Comparison of ENCODE assay signal across 8 mouse cellular contexts in the genomic region with DNA sequence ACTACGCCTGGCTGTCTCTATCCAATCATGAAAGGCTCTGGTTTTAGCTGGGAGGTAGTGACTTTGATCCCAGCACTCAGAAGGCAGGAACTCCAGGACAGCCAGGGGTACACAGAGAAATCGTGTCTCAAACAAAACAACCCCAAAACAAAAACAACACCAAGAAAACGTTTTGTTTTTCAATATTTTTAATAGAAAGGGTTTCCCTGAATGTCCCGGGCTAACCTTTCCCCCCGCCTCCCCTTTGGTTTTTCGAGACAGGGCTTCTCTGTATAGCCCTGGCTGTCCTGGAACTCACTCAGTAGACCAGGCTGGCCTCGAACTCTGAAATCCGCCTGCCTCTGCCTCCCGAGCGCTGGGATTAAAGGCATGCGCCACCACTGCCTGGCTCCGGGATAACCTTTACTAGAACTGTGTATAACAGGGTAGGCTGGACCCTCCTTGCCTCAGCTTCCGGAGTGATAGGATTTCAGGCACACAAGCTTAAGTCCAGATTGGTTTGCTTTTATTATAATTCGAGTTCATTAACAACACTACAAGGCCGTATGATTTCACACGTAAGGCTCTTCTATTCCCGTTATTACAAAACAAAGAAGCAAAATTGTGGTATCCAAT. TPM values are rescaled to one million over a fixed set of nuclear protein-coding genes. Genes with fewer than 3 reads are reported as not detected.
DNase-seq lines count a peak whose midpoint lies in the region; ATAC-seq and TF ChIP-seq lines count a peak whose summit lies in the region.

No protein-coding gene starts in this region.

- no peak for DNase-seq in heart, adult 2 months
- DNase-seq in heart, adult 8-10 months (ENCODE audit: low spot score): no peak
- DNase-seq in ES-CJ7 (ENCODE audit: low read depth, low spot score): peak; percentile 77
- no peak for DNase-seq in embryonic facial prominence, embryonic 14.5 days (ENCODE audit: low spot score)
- peak; percentile 33 for DNase-seq in limb, embryonic 11.5 days (ENCODE audit: low spot score)
- DNase-seq in spleen, adult 12 weeks (ENCODE audit: low spot score): peak; percentile 53
- DNase-seq in frontal cortex, postnatal 14 days (ENCODE audit: low spot score in 2 of 2): no peak

- no peak for ATAC-seq in embryonic facial prominence, embryonic 14.5 days (ENCODE audit: low read depth)
- ATAC-seq in limb, embryonic 11.5 days (ENCODE audit: insufficient number of reproducible peaks, low FRiP score, low TSS enrichment, low read depth): no peak
- ATAC-seq in granulocyte monocyte progenitor cell, adult 5-6 weeks (replicated peaks; ENCODE audit: poor library complexity, severe bottlenecking): no peak

- H3K27me3 ChIP-seq in heart, adult 2 months (ENCODE audit: control insufficient read depth, insufficient read depth, low read length): no peaks in the 10 kb centered on the region
- H3K27me3 ChIP-seq in embryonic facial prominence, embryonic 14.5 days (replicated peaks; ENCODE audit: control insufficient read depth, insufficient read depth, low read length): no peaks in the 10 kb centered on the region
- H3K27me3 ChIP-seq in limb, embryonic 11.5 days (ENCODE audit: control insufficient read depth, insufficient read depth, low read length): no peaks in the 10 kb centered on the region

- TF ChIP-seq EP300 in heart, adult 2 months (IDR thresholded peaks at IDR 0.05; ENCODE audit: insufficient read depth, low read depth, low read length): no peak

- TF ChIP-seq POLR2A in heart, adult 2 months (IDR thresholded peaks at IDR 0.05; ENCODE audit: insufficient read depth, low read depth, low read length): no peak

- peaks cover 6% of the 10 kb centered on the region for H3K4me1 ChIP-seq in heart, adult 2 months (ENCODE audit: control insufficient read depth, insufficient read depth, low read length)
- H3K4me1 ChIP-seq in embryonic facial prominence, embryonic 14.5 days (ENCODE audit: control insufficient read depth, insufficient read depth, low read length): peaks cover 19% of the 10 kb centered on the region
- peaks cover 12% of the 10 kb centered on the region for H3K4me1 ChIP-seq in limb, embryonic 11.5 days (ENCODE audit: control insufficient read depth, insufficient read depth, low read length)

- H3K9ac ChIP-seq in heart, adult 2 months (ENCODE audit: low read depth, low read length): no peak overlapping the region
- H3K9ac ChIP-seq in embryonic facial prominence, embryonic 14.5 days (ENCODE audit: low read depth, low read length): peak overlapping the region; percentile 98
- H3K9ac ChIP-seq in limb, embryonic 11.5 days (ENCODE audit: low read length): peak overlapping the region; percentile 98; the same call in 1 of the 2 replicates

- peaks cover 24% of the 10 kb centered on the region for H3K36me3 ChIP-seq in heart, adult 2 months (ENCODE audit: control insufficient read depth, insufficient read depth, low read length)
- H3K36me3 ChIP-seq in embryonic facial prominence, embryonic 14.5 days (ENCODE audit: control insufficient read depth, insufficient read depth, low read length): peaks cover 26% of the 10 kb centered on the region
- peaks cover 7% of the 10 kb centered on the region; the same call in 1 of the 2 replicates for H3K36me3 ChIP-seq in limb, embryonic 11.5 days (ENCODE audit: control insufficient read depth, insufficient read depth, low read length)

- H3K79me2 ChIP-seq in heart, adult 2 months (replicated peaks; ENCODE audit: control insufficient read depth, insufficient read depth, low read length): peaks cover 3% of the 10 kb centered on the region

- peak overlapping the region; percentile 98 for H3K4me3 ChIP-seq in heart, adult 2 months
- peak overlapping the region; percentile 93 for H3K4me3 ChIP-seq in embryonic facial prominence, embryonic 14.5 days (ENCODE audit: low read depth, low read length)
- peak overlapping the region; percentile 100 for H3K4me3 ChIP-seq in limb, embryonic 11.5 days (ENCODE audit: low read depth, low read length)

- intact Hi-C loops in heart, adult 2 months (cut with DNase I): loop anchor here (2.0 to 5.0 kb wide), 2 partner anchors 72 to 776 kb away; no protein-coding TSS in a partner anchor

- H3K4me2 ChIP-seq in embryonic facial prominence, embryonic 14.5 days (ENCODE audit: low read depth, low read length): peak overlapping the region; percentile 65
- peak overlapping the region; percentile 61 for H3K4me2 ChIP-seq in limb, embryonic 11.5 days (ENCODE audit: low read depth, severe bottlenecking)

- H3K9me3 ChIP-seq in embryonic facial prominence, embryonic 14.5 days (ENCODE audit: control insufficient read depth, low read length): no peaks in the 10 kb centered on the region
- H3K9me3 ChIP-seq in limb, embryonic 11.5 days (ENCODE audit: control insufficient read depth, low read length): no peaks in the 10 kb centered on the region

- no peak for TF ChIP-seq CTCF in heart, adult 2 months (IDR thresholded peaks at IDR 0.05)

- WGBS in heart, adult 2 months: 45% methylated on average over 17 of the region's 17 CpGs
- 64% methylated on average over 17 of the region's 17 CpGs for WGBS in embryonic facial prominence, embryonic 14.5 days
- 62% methylated on average over 17 of the region's 17 CpGs for WGBS in limb, embryonic 11.5 days

- peak overlapping the region; percentile 99 for H3K27ac ChIP-seq in heart, adult 2 months
- H3K27ac ChIP-seq in embryonic facial prominence, embryonic 14.5 days (replicated peaks; ENCODE audit: low read depth, low read length): peak overlapping the region; percentile 100
- H3K27ac ChIP-seq in limb, embryonic 11.5 days (replicated peaks; ENCODE audit: low read depth, low read length): peak overlapping the region; percentile 99

RNA-seq across cellular contexts. Expression of gene Srsf1, which starts 0.7 kb away (rescaled TPM):
- total RNA-seq in heart, adult 2 months (2021): 10 to 100 TPM; 99.5 to 99.7 TPM
- polyA plus RNA-seq in heart, adult 2 months (2012; rRNA removed): 39.3 and 86.5 TPM in 2 replicates
- total RNA-seq in heart, adult 8-10 months (2022): 100 to 1,000 TPM in 3 of 4 experiments, 10 to 100 TPM in 1; 97.6 to 103 (median 102) TPM
- polyA plus RNA-seq in embryonic facial prominence, embryonic 14.5 days (2014; fragmentation: Nextera tagmentation; extraction: Ambion mirVana): 291 and 327 TPM in 2 replicates
- polyA plus RNA-seq in limb, embryonic 11.5 days (2014; fragmentation: Nextera tagmentation; extraction: Ambion mirVana): 500 and 537 TPM in 2 replicates
- total RNA-seq in granulocyte monocyte progenitor cell, adult 5-6 weeks (2014; fragmentation: Nextera tagmentation): 195 and 201 TPM in 2 replicates
- total RNA-seq in granulocyte monocyte progenitor cell, adult 5-6 weeks (2017): 500 and 715 TPM in 2 replicates

RNA-seq across cellular contexts. Expression of gene Vezf1, which starts 21.6 kb away (rescaled TPM):
- 10 to 100 TPM; 37.9 to 49.8 TPM for total RNA-seq in heart, adult 2 months (2021)
- polyA plus RNA-seq in heart, adult 2 months (2012; rRNA removed): 22.6 and 34.5 TPM in 2 replicates
- 10 to 100 TPM; 39.8 to 44.7 (median 41.8) TPM for total RNA-seq in heart, adult 8-10 months (2022)
- polyA plus RNA-seq in embryonic facial prominence, embryonic 14.5 days (2014; fragmentation: Nextera tagmentation; extraction: Ambion mirVana): 35.3 and 36.6 TPM in 2 replicates
- 63.7 and 67.5 TPM in 2 replicates for polyA plus RNA-seq in limb, embryonic 11.5 days (2014; fragmentation: Nextera tagmentation; extraction: Ambion mirVana)
- total RNA-seq in granulocyte monocyte progenitor cell, adult 5-6 weeks (2014; fragmentation: Nextera tagmentation): 28.2 and 32.0 TPM in 2 replicates
- 14.3 and 15.8 TPM in 2 replicates for total RNA-seq in granulocyte monocyte progenitor cell, adult 5-6 weeks (2017)

RNA-seq across cellular contexts. Expression of gene Cuedc1, which starts 51.4 kb away (rescaled TPM):
- total RNA-seq in heart, adult 2 months (2021): 10 to 100 TPM; 49.8 to 55.0 TPM
- 36.2 and 38.7 TPM in 2 replicates for polyA plus RNA-seq in heart, adult 2 months (2012; rRNA removed)
- total RNA-seq in heart, adult 8-10 months (2022): 10 to 100 TPM; 47.5 to 55.7 (median 51.0) TPM
- polyA plus RNA-seq in embryonic facial prominence, embryonic 14.5 days (2014; fragmentation: Nextera tagmentation; extraction: Ambion mirVana): 17.4 and 17.7 TPM in 2 replicates
- polyA plus RNA-seq in limb, embryonic 11.5 days (2014; fragmentation: Nextera tagmentation; extraction: Ambion mirVana): 14.3 and 15.7 TPM in 2 replicates
- total RNA-seq in granulocyte monocyte progenitor cell, adult 5-6 weeks (2014; fragmentation: Nextera tagmentation): 0.92 and 1.1 TPM in 2 replicates
- total RNA-seq in granulocyte monocyte progenitor cell, adult 5-6 weeks (2017): 1.5 and 1.6 TPM in 2 replicates

RNA-seq across cellular contexts. Expression of gene Dynll2, which starts 59.1 kb away (rescaled TPM):
- 100 to 1,000 TPM; 361 to 396 TPM for total RNA-seq in heart, adult 2 months (2021)
- 225 and 357 TPM in 2 replicates for polyA plus RNA-seq in heart, adult 2 months (2012; rRNA removed)
- 100 to 1,000 TPM; 414 to 471 (median 442) TPM for total RNA-seq in heart, adult 8-10 months (2022)
- polyA plus RNA-seq in embryonic facial prominence, embryonic 14.5 days (2014; fragmentation: Nextera tagmentation; extraction: Ambion mirVana): 13.0 and 13.7 TPM in 2 replicates
- polyA plus RNA-seq in limb, embryonic 11.5 days (2014; fragmentation: Nextera tagmentation; extraction: Ambion mirVana): 16.8 and 18.6 TPM in 2 replicates
- total RNA-seq in granulocyte monocyte progenitor cell, adult 5-6 weeks (2014; fragmentation: Nextera tagmentation): 20.9 and 24.9 TPM in 2 replicates
- total RNA-seq in granulocyte monocyte progenitor cell, adult 5-6 weeks (2017): 12.3 and 17.3 TPM in 2 replicates

Comparison
In these comparisons a context has a peak if more than half of its experiments do, and no peak if none do; other contexts are left out.
1. DNase-seq: peak in ES-CJ7 (single experiment), limb, embryonic 11.5 days (single experiment) and spleen, adult 12 weeks (single experiment); none in heart, adult 2 months (0 of 2), heart, adult 8-10 months (single experiment), embryonic facial prominence, embryonic 14.5 days (single experiment) and frontal cortex, postnatal 14 days (0 of 2).
2. RNA of gene Cuedc1, which starts 51.4 kb away (total RNA-seq): 49.8 to 55.0 TPM in heart, adult 2 months and 47.5 to 55.7 TPM in heart, adult 8-10 months; 0.92 to 1.6 TPM in granulocyte monocyte progenitor cell, adult 5-6 weeks; every median in the first group is over 10 times any median in the second.
3. Peak in every context shown above with its lines, with median percentiles within 50 percentile points of each other: H3K27ac ChIP-seq and H3K4me3 ChIP-seq.